Mouse (Mus musculus) forebrain, embryonic 16.5 days (tissue): ENCODE results near the gene Atp5f1. TPM values are rescaled to one million over a fixed set of nuclear protein-coding genes. Genes with fewer than 3 reads are reported as not detected.

Source experiments
- ATAC-seq: fragments of 200-750 bp; cut with Nextera tagmentation; 2 replicates; pipeline ENCODE4 v1.8.0; 2017; ENCODE audit warnings: mild to moderate bottlenecking, moderate library complexity
- H3K27ac ChIP-seq: fragments of 300-500 bp; sonication (generic); 2 replicates; pipeline ENCODE4 v1.5.1; 2014; ENCODE audit warnings: low read length, control low read depth
- H3K27me3 ChIP-seq: fragments of 300-500 bp; sonication (generic); replicated peaks from 2 replicates; pipeline ENCODE4 v1.6.1; 2014; ENCODE audit warnings: low read length; ENCODE audit not compliant: control insufficient read depth, insufficient read depth
- H3K36me3 ChIP-seq: fragments of 300-500 bp; sonication (generic); 2 replicates; pipeline ENCODE4 v1.6.1; 2014; ENCODE audit not compliant: control insufficient read depth, insufficient read depth
- H3K4me1 ChIP-seq: fragments of 300-500 bp; sonication (generic); replicated peaks from 2 replicates; pipeline ENCODE4 v1.6.1; 2014; ENCODE audit warnings: low read length; ENCODE audit not compliant: control insufficient read depth, insufficient read depth
- H3K4me2 ChIP-seq: fragments of 300-500 bp; sonication (generic); 2 replicates; pipeline ENCODE4 v1.6.1; 2014; ENCODE audit warnings: mild to moderate bottlenecking, low read length, control low read depth
- H3K4me3 ChIP-seq: fragments of 300-500 bp; sonication (generic); replicated peaks from 2 replicates; pipeline ENCODE4 v1.5.1; 2014; ENCODE audit warnings: mild to moderate bottlenecking, low read length, control low read depth
- H3K9ac ChIP-seq: fragments of 300-500 bp; sonication (generic); replicated peaks from 2 replicates; pipeline ENCODE4 v1.6.1; 2014; ENCODE audit warnings: low read depth, low read length, control low read depth
- H3K9me3 ChIP-seq: fragments of 300-500 bp; sonication (generic); 2 replicates; pipeline ENCODE4 v1.6.1; 2016; ENCODE audit warnings: low read length; ENCODE audit not compliant: control insufficient read depth
- WGBS: fragments of 180-500 bp; shearing (Covaris S2); extraction: QIAGEN DNeasy Blood & Tissue Kit; methylation state at CpG from one replicate; pipeline ENCODE4 v1.1.7; 2014; 5-methylcytosine and 5-hydroxymethylcytosine counted together
- polyA plus RNA-seq: library from polyadenylated mRNA; unstranded; fragments of >200 nt; fragmentation: Nextera tagmentation; extraction: Ambion mirVana; gene quantifications from 2 replicates; pipeline ENCODE4 v1.2.1, GENCODE M21; 2015

Atp5f1 gene
- polyA plus RNA-seq, 1 experiment from 2014 or later: 482 TPM

DNA sequence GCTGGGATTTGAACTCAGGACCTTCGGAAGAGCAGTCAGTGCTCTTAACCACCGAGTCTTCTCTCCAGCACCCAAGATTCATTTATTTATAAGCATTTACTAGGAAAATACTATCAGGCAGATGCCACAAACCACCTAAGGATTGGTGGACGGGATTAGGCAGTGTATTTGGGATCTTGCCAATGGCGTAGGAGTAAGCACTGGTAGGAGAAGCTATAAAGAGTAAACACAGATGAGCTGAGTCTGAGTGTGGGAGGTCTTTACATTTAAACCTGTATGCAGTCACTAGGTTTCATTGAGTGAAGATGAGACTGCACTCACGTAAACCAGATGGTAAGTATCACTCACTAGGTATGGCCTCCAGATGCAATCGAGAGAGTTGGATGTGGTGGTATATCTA lies 26.0 kb downstream of the Atp5f1 start:
- 96% methylated on average over 6 of the region's 6 CpGs for WGBS
- no peak overlapping the region for H3K27ac ChIP-seq
- no peak overlapping the region for H3K4me2 ChIP-seq
- no peaks in the 10 kb centered on the region for H3K4me1 ChIP-seq
- no peaks in the 10 kb centered on the region for H3K9me3 ChIP-seq
- H3K36me3 ChIP-seq: no peaks in the 10 kb centered on the region
- no peak for ATAC-seq
- H3K9ac ChIP-seq: no peak overlapping the region
- no peak overlapping the region for H3K4me3 ChIP-seq
- no peaks in the 10 kb centered on the region for H3K27me3 ChIP-seq

DNA sequence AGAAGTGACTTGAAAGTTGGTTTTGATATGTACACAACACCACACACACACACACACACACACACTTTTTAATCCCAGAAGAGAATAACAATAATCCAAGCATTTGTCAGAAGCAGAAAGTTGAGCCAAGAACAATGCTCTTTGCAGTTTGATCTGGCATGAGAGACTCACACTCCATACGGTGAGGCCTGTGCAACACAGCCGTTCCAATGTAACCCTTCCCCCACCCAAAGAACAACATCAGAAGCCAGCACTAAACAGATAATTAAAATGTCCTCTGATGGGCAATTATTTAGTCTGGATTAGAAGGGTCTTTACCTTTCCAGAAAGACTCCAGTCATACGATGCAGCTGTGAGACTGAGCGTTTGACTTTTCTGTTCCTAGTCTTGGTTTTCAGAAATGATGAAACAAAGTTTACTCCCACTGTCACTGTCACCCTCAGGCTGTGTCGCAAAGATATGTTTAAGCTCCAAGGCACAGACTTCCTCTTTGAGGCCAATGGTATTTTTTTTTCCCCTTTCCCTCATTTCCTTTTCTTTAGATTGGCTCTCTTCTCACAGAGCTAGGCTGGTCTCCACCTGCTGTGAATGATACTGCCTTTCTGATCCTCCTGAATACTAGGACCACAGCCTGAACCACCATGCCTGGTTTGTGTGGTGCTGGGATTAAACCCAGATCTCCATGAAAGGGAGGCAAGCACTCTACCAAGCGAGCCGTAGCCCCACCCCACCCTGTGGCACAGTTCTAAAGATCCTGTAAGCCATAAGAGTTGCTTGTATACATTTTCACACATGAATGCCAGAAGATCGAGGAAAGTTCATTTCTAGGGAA lies 27.4 kb downstream of the Atp5f1 start, which contains the start of gene I830077J02Rik:
Gene I830077J02Rik, minus strand, starts transcription at position 425 of the 832 bp plus-strand sequence.
- Histone ChIP-seq H3K9ac (no peak within 1 kb of the TSS), H3K4me2 (no peak within 1 kb of the TSS), H3K4me1 (no peaks in the 10 kb centered on the region), H3K36me3 (no peaks in the 10 kb centered on the region), H3K9me3 (no peaks in the 10 kb centered on the region), H3K27ac (no peak within 1 kb of the TSS), H3K27me3 (no peaks in the 10 kb centered on the region), H3K4me3 (no peak within 1 kb of the TSS)
- 86% methylated on average over 8 of the region's 8 CpGs for WGBS
- ATAC-seq: no peak

DNA sequence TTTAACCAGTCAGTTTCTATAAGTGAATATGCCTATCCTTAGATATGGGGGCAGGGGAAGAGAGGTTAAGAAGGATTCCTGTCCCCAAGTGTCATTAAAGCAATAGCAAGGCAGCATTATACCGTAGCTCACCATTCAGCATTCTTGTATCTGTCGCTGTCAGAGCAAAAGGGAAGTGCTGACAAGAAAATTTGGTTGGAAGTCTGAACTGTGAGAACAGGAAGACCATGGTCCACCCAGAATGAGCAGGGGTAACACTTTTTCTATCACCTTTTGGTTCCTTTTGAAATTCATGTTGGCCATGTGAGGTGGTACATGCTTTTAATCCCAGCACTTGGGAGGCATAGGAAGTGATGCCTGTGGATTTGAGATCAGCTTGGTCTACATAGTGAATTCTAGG lies 28.8 kb downstream of the Atp5f1 start:
- WGBS: 94% methylated on average over 2 of the region's 2 CpGs
- no peak for ATAC-seq
- Histone ChIP-seq H3K4me3 (no peak overlapping the region), H3K4me1 (no peaks in the 10 kb centered on the region), H3K9ac (no peak overlapping the region), H3K36me3 (no peaks in the 10 kb centered on the region), H3K27me3 (no peaks in the 10 kb centered on the region), H3K27ac (no peak overlapping the region), H3K4me2 (no peak overlapping the region), H3K9me3 (no peaks in the 10 kb centered on the region)

DNA sequence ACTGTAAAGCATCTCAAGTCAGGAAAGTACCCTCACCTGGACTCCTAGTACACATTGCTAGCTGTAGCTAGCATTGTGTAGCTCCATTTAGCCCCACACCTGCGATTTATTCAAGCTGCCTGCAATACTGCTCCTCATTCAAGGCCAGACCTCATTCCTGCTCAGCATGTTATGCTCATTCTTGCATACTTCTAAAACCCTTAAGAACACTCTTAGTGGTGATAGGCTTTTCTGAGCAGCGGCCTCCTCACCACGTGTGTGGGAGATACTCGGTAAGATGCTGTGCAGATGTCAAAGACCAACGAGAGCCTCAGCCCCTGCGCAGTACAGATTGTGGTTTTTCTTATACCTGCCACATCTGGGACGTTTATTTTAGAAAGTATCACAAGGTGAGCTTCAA lies 30.1 kb downstream of the Atp5f1 start:
- no peak overlapping the region for H3K9ac ChIP-seq
- no peaks in the 10 kb centered on the region for H3K36me3 ChIP-seq
- ATAC-seq: no peak
- WGBS: 86% methylated on average over 7 of the region's 7 CpGs
- no peak overlapping the region for H3K4me2 ChIP-seq
- no peaks in the 10 kb centered on the region for H3K27me3 ChIP-seq
- no peak overlapping the region for H3K4me3 ChIP-seq
- H3K27ac ChIP-seq: no peak overlapping the region
- no peaks in the 10 kb centered on the region for H3K4me1 ChIP-seq
- no peaks in the 10 kb centered on the region for H3K9me3 ChIP-seq

DNA sequence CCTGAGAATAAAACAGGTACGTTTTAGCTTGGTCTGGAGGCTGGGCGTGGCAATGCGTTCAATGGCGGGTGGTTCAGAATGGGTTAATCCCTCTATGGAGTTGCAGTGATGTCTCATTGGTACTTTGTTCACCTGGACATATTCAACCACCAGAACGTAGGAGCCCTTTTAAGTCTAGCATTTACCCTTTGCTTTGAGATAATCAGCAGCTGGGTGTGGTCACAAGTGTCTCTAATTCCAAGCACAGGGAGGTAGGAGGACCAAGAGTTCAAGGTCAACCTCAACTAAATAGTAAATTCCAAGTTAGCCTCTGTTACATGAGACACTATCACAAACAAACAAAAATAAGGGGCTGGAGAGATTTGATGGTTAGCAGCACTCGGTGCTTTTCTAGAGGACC lies 31.1 kb downstream of the Atp5f1 start:
- no peak for ATAC-seq
- 87% methylated on average over 6 of the region's 6 CpGs for WGBS
- Histone ChIP-seq H3K4me1 (no peaks in the 10 kb centered on the region), H3K9me3 (no peaks in the 10 kb centered on the region), H3K4me2 (no peak overlapping the region), H3K36me3 (no peaks in the 10 kb centered on the region), H3K9ac (no peak overlapping the region), H3K4me3 (no peak overlapping the region), H3K27ac (no peak overlapping the region), H3K27me3 (no peaks in the 10 kb centered on the region)

DNA sequence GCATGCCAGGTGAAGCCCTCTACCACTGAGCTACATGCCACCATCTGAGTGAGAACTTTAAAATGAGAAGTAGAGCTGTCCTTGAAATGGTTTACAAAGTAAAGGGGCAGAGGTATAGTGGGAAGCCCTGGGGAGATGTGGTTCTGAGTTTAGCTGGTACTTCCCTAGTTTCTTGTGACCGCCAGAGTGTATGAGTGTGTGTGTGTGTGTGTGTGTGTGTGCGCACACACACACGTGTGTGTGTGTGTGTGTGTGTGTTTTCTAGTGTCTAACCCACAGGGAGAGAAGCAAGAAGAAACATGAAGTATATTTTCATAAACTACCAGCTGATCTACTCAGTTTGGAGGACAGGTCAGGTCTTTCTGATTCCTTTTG lies 31.7 kb downstream of the Atp5f1 start:
- Histone ChIP-seq H3K4me3 (no peak overlapping the region), H3K9me3 (no peaks in the 10 kb centered on the region), H3K27me3 (no peaks in the 10 kb centered on the region), H3K4me2 (no peak overlapping the region), H3K9ac (no peak overlapping the region), H3K4me1 (no peaks in the 10 kb centered on the region), H3K36me3 (no peaks in the 10 kb centered on the region), H3K27ac (no peak overlapping the region)
- no peak for ATAC-seq
- 82% methylated on average over 3 of the region's 3 CpGs for WGBS

DNA sequence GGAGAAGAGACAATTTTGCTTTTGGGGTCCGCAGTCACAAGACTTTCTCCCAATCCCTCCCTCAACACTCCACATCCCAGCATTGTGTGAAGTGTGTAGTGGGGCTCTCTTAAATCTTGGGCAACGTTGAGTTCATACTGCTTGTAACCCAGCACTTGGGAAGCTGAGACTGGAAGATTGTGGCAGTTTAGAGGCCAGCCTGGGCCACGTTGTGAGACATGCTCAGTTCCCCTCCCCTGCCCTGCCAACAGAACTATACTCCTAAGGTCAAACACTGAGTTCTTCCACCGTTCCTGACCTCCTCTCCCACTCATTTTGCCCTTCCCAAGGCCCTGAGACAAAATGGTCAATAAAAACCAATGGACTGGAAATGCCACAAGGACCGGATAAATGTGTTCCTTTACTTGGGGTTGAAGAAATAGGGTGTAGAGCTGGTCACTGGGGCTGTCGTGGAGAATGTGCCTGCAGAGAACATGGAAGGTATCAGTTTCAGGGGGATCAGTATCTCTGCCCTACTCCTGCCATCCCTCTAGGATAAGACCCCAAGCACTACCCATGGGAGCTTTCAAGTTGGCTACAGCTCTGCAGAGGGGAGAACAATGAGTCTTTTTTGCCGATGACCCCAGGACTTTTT lies 32.2 kb downstream of the Atp5f1 start:
- no peaks in the 10 kb centered on the region for H3K27me3 ChIP-seq
- H3K27ac ChIP-seq: no peak overlapping the region
- H3K9me3 ChIP-seq: no peaks in the 10 kb centered on the region
- H3K36me3 ChIP-seq: no peaks in the 10 kb centered on the region
- H3K9ac ChIP-seq: no peak overlapping the region
- ATAC-seq: no peak
- no peak overlapping the region for H3K4me2 ChIP-seq
- 83% methylated on average over 7 of the region's 7 CpGs for WGBS
- H3K4me3 ChIP-seq: no peak overlapping the region
- H3K4me1 ChIP-seq: no peaks in the 10 kb centered on the region

DNA sequence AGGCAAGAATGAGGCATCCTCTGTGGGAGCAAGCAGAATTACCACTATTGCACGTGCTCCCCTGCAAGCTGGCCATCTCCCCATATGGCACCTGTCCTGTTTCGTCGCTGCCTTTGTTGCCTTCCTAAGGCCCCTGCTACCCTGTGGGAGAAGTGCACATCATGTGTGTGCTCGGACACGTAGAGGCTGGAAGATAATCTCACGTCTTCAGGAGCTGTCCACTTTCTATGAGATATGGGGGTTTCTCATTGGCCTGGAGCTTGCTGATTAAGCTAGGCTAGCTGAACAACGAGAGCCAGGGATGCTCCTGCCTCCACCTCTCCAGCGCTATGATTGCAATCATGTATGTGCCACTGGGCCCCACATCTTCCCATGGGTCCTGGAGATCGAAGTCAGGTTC lies 35.3 kb downstream of the Atp5f1 start:
- H3K4me1 ChIP-seq: no peaks in the 10 kb centered on the region
- H3K9me3 ChIP-seq: no peaks in the 10 kb centered on the region
- H3K27ac ChIP-seq: no peak overlapping the region
- ATAC-seq: no peak
- H3K9ac ChIP-seq: no peak overlapping the region
- H3K4me3 ChIP-seq: no peak overlapping the region
- no peaks in the 10 kb centered on the region for H3K36me3 ChIP-seq
- no peaks in the 10 kb centered on the region for H3K27me3 ChIP-seq
- no peak overlapping the region for H3K4me2 ChIP-seq
- 90% methylated on average over 9 of the region's 9 CpGs for WGBS

DNA sequence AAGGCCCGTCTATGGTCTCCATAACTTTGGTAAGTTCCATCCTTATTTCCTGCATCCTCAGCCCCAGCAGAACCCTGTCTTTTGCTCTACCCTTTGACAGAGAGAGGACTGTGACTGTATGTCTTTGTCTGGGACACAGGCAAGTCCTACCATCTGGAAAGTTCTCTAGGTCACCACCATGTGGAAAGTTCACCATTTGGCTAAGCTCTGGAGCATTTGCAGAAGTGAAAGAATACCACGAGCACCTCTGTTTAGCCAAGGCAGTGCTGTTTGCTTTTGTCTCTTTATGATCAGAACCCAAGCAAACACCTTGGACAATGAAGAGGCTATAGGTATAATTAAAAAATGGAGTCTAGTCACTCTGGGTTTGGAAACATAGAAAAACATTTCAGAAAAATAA lies 37.9 kb downstream of the Atp5f1 start:
- Histone ChIP-seq H3K9ac (no peak overlapping the region), H3K4me1 (no peaks in the 10 kb centered on the region), H3K27me3 (no peaks in the 10 kb centered on the region), H3K4me3 (no peak overlapping the region), H3K9me3 (no peaks in the 10 kb centered on the region), H3K4me2 (no peak overlapping the region), H3K27ac (no peak overlapping the region), H3K36me3 (no peaks in the 10 kb centered on the region)
- 80% methylated on average over 2 of the region's 2 CpGs for WGBS
- no peak for ATAC-seq
